Mouse (Mus musculus): Measurements from ENCODE around the gene Lpcat2b. TPM values are rescaled to one million over a fixed set of nuclear protein-coding genes. Genes with fewer than 3 reads are reported as not detected.

Gene Lpcat2b
- total and polyA plus RNA-seq, 2 experiments from 2014 or later = 0.05 TPM; not detected in 1

GRCm38 (mm10) chr5:107434001-107434400, 2.7 kb downstream of the Lpcat2b start:
- no peak for ATAC-seq
- Histone ChIP-seq H3K9ac (no peak overlapping the region), H3K9me3 (ENCODE audit: low read length) (no peaks in the 10 kb centered on the region), H3K4me1 (ENCODE audit: insufficient read depth) (no peaks in the 10 kb centered on the region), H3K27me3 (ENCODE audit: insufficient read depth, low read length) (no peaks in the 10 kb centered on the region), H3K4me2 (ENCODE audit: low read depth) (no peak overlapping the region), H3K27ac (ENCODE audit: low read depth, low read length) (no peak overlapping the region), H3K36me3 (ENCODE audit: insufficient read depth) (no peaks in the 10 kb centered on the region), H3K4me3 (ENCODE audit: low read depth, low read length) (no peak overlapping the region)
- 74% methylated on average over 5 of the region's 5 CpGs for WGBS
- no peak for TF ChIP-seq CTCF (IDR thresholded peaks at IDR 0.05; ENCODE audit: low read depth)
- DNase-seq = peak; percentile 26

GRCm38 (mm10) chr5:107436185-107436584, 4.8 kb downstream of the Lpcat2b start:
- Histone ChIP-seq H3K9me3 (ENCODE audit: low read length) (no peaks in the 10 kb centered on the region), H3K4me3 (ENCODE audit: low read depth, low read length) (no peak overlapping the region), H3K4me1 (ENCODE audit: insufficient read depth) (no peaks in the 10 kb centered on the region), H3K27me3 (ENCODE audit: insufficient read depth, low read length) (no peaks in the 10 kb centered on the region), H3K4me2 (ENCODE audit: low read depth) (no peak overlapping the region), H3K27ac (ENCODE audit: low read depth, low read length) (no peak overlapping the region), H3K9ac (no peak overlapping the region), H3K36me3 (ENCODE audit: insufficient read depth) (no peaks in the 10 kb centered on the region)
- WGBS = 80% methylated on average over 6 of the region's 6 CpGs
- TF ChIP-seq CTCF (IDR thresholded peaks at IDR 0.05; ENCODE audit: low read depth) = no peak
- no peak for DNase-seq
- ATAC-seq = no peak

GRCm38 (mm10) chr5:107436587-107437209, 5.3 kb downstream of the Lpcat2b start:
- no peaks in the 10 kb centered on the region for H3K4me1 ChIP-seq (ENCODE audit: insufficient read depth)
- H3K4me2 ChIP-seq (ENCODE audit: low read depth) = no peak overlapping the region
- ATAC-seq = no peak

GRCm38 (mm10) chr5:107437464-107438281, 6.3 kb downstream of the Lpcat2b start, which contains the start of gene Btbd8:
Btbd8 (plus strand) TSS chr5:107437997.
- H3K9me3 ChIP-seq (ENCODE audit: low read length) = no peaks in the 10 kb centered on the region
- WGBS = 1% methylated on average over 50 of the region's 51 CpGs
- H3K4me1 ChIP-seq (ENCODE audit: insufficient read depth) = no peaks in the 10 kb centered on the region
- H3K9ac ChIP-seq = peak within 1 kb of the TSS; percentile 92
- peak; percentile 96 for DNase-seq
- 0 out of 2 replicates have a peak, but pooled peaks have one; percentile 9 for TF ChIP-seq CTCF (IDR thresholded peaks at IDR 0.05; ENCODE audit: low read depth)
- peak; percentile 95 for ATAC-seq
- H3K4me2 ChIP-seq (ENCODE audit: low read depth) = peak within 1 kb of the TSS; percentile 57
- peak within 1 kb of the TSS; percentile 88 for H3K27ac ChIP-seq (ENCODE audit: low read depth, low read length)
- no peaks in the 10 kb centered on the region for H3K36me3 ChIP-seq (ENCODE audit: insufficient read depth)
- H3K27me3 ChIP-seq (ENCODE audit: insufficient read depth, low read length) = no peaks in the 10 kb centered on the region
- H3K4me3 ChIP-seq (ENCODE audit: low read depth, low read length) = peak within 1 kb of the TSS; percentile 74

More at GRCm38 (mm10) chr5:107436587-107437209, 5.3 kb downstream of the Lpcat2b start:
- no peak overlapping the region for H3K4me3 ChIP-seq (ENCODE audit: low read depth, low read length)
- 90% methylated on average over 6 of the region's 6 CpGs for WGBS
- H3K27me3 ChIP-seq (ENCODE audit: insufficient read depth, low read length) = no peaks in the 10 kb centered on the region
- H3K9ac ChIP-seq = no peak overlapping the region
- H3K9me3 ChIP-seq (ENCODE audit: low read length) = no peaks in the 10 kb centered on the region
- no peak overlapping the region for H3K27ac ChIP-seq (ENCODE audit: low read depth, low read length)
- TF ChIP-seq CTCF (IDR thresholded peaks at IDR 0.05; ENCODE audit: low read depth) = no peak
- H3K36me3 ChIP-seq (ENCODE audit: insufficient read depth) = no peaks in the 10 kb centered on the region
- DNase-seq = no peak

GRCm38 (mm10) chr5:107438353-107438752, 7.0 kb downstream of the Lpcat2b start:
- no peaks in the 10 kb centered on the region for H3K27me3 ChIP-seq (ENCODE audit: insufficient read depth, low read length)
- H3K9me3 ChIP-seq (ENCODE audit: low read length) = no peaks in the 10 kb centered on the region
- WGBS = 17% methylated on average over 7 of the region's 7 CpGs
- ATAC-seq = peak; percentile 19
- TF ChIP-seq CTCF (IDR thresholded peaks at IDR 0.05; ENCODE audit: low read depth) = no peak
- H3K9ac ChIP-seq = peak overlapping the region; percentile 92
- H3K36me3 ChIP-seq (ENCODE audit: insufficient read depth) = no peaks in the 10 kb centered on the region
- H3K4me2 ChIP-seq (ENCODE audit: low read depth) = peak overlapping the region; percentile 57
- no peaks in the 10 kb centered on the region for H3K4me1 ChIP-seq (ENCODE audit: insufficient read depth)
- DNase-seq = no peak
- H3K27ac ChIP-seq (ENCODE audit: low read depth, low read length) = peak overlapping the region; percentile 88
- H3K4me3 ChIP-seq (ENCODE audit: low read depth, low read length) = peak overlapping the region; percentile 74

GRCm38 (mm10) chr5:107441881-107442280, 10.5 kb downstream of the Lpcat2b start:
- H3K27ac ChIP-seq (ENCODE audit: low read depth, low read length) = no peak overlapping the region
- DNase-seq (no peak), ATAC-seq (no peak)
- H3K9me3 ChIP-seq (ENCODE audit: low read length) = no peaks in the 10 kb centered on the region
- H3K4me2 ChIP-seq (ENCODE audit: low read depth) = no peak overlapping the region
- 84% methylated on average over 5 of the region's 5 CpGs for WGBS
- no peak overlapping the region for H3K9ac ChIP-seq
- H3K36me3 ChIP-seq (ENCODE audit: insufficient read depth) = no peaks in the 10 kb centered on the region
- H3K4me3 ChIP-seq (ENCODE audit: low read depth, low read length) = no peak overlapping the region
- H3K4me1 ChIP-seq (ENCODE audit: insufficient read depth) = no peaks in the 10 kb centered on the region
- H3K27me3 ChIP-seq (ENCODE audit: insufficient read depth, low read length) = no peaks in the 10 kb centered on the region
- no peak for TF ChIP-seq CTCF (IDR thresholded peaks at IDR 0.05; ENCODE audit: low read depth)

GRCm38 (mm10) chr5:107444251-107444650, 12.9 kb downstream of the Lpcat2b start:
- Histone ChIP-seq H3K27ac (ENCODE audit: low read depth, low read length) (no peak overlapping the region), H3K4me2 (ENCODE audit: low read depth) (no peak overlapping the region), H3K4me1 (ENCODE audit: insufficient read depth) (no peaks in the 10 kb centered on the region), H3K9ac (no peak overlapping the region), H3K9me3 (ENCODE audit: low read length) (no peaks in the 10 kb centered on the region), H3K4me3 (ENCODE audit: low read depth, low read length) (no peak overlapping the region), H3K36me3 (ENCODE audit: insufficient read depth) (no peaks in the 10 kb centered on the region), H3K27me3 (ENCODE audit: insufficient read depth, low read length) (no peaks in the 10 kb centered on the region)
- no peak for DNase-seq
- WGBS = 77% methylated on average over 4 of the region's 4 CpGs
- ATAC-seq = no peak
- no peak for TF ChIP-seq CTCF (IDR thresholded peaks at IDR 0.05; ENCODE audit: low read depth)

All from forebrain, postnatal 0 days (tissue).